Mouse (Mus musculus) spleen, postnatal 14 days (tissue): ENCODE data around the gene Ankrd42.

ENCODE experiments used
- DNase-seq, 2 experiments: peaks; one replicate each; pipeline ENCODE4 v3.0.0; 2021 to 2022; ENCODE audit warnings: low spot score in 2 of 2

The Ankrd42 gene

GRCm38 (mm10) chr7:92637021-92637625 lies at the start of gene Ankrd42:
TSS of gene Ankrd42 (minus strand) at chr7:92637142.
- peak; percentile 76 to 85 for DNase-seq

GRCm38 (mm10) chr7:92677346-92677745 lies 40.4 kb upstream of the Ankrd42 start:
- no peak for DNase-seq

GRCm38 (mm10) chr7:92675131-92675530 lies 38.2 kb upstream of the Ankrd42 start:
- DNase-seq, result no peak

- DNase-seq, result peak; percentile 91 to 92
Observed at GRCm38 (mm10) chr7:92669507-92670471, 32.8 kb upstream of the Ankrd42 start, which contains the start of gene Pcf11. TSS of gene Pcf11 (minus strand) at chr7:92669934.

GRCm38 (mm10) chr7:92668791-92669506 lies 32.0 kb upstream of the Ankrd42 start:
- peak; percentile 46 to 48 for DNase-seq

GRCm38 (mm10) chr7:92666274-92666820 lies 29.4 kb upstream of the Ankrd42 start:
- DNase-seq, result no peak

GRCm38 (mm10) chr7:92658050-92658449 lies 21.1 kb upstream of the Ankrd42 start:
- no peak for DNase-seq

GRCm38 (mm10) chr7:92656386-92656785 lies 19.4 kb upstream of the Ankrd42 start:
- DNase-seq, result no peak

- DNase-seq, result no peak
Observed at GRCm38 (mm10) chr7:92653329-92653728, 16.4 kb upstream of the Ankrd42 start.

GRCm38 (mm10) chr7:92647790-92648189 lies 10.8 kb upstream of the Ankrd42 start:
- DNase-seq, result no peak

GRCm38 (mm10) chr7:92642358-92642757 lies 5.4 kb upstream of the Ankrd42 start:
- no peak for DNase-seq

GRCm38 (mm10) chr7:92638050-92638449 lies 1.1 kb upstream of the Ankrd42 start:
- no peak for DNase-seq

- no peak for DNase-seq
Observed at GRCm38 (mm10) chr7:92636295-92637011, 489 bp downstream of the Ankrd42 start.

- no peak for DNase-seq
Observed at GRCm38 (mm10) chr7:92630167-92630566, 6.8 kb downstream of the Ankrd42 start.

- DNase-seq, result no peak
Observed at GRCm38 (mm10) chr7:92624488-92624887, 12.5 kb downstream of the Ankrd42 start.

- DNase-seq, result no peak
Observed at GRCm38 (mm10) chr7:92610830-92611229, 26.1 kb downstream of the Ankrd42 start.

- no peak for DNase-seq
Observed at GRCm38 (mm10) chr7:92604961-92605360, 32.0 kb downstream of the Ankrd42 start.

- no peak for DNase-seq
Observed at GRCm38 (mm10) chr7:92590842-92591241, 46.1 kb downstream of the Ankrd42 start.

- no peak for DNase-seq
Observed at GRCm38 (mm10) chr7:92589986-92590385, 47.0 kb downstream of the Ankrd42 start.

GRCm38 (mm10) chr7:92583567-92583966 lies 53.4 kb downstream of the Ankrd42 start:
- DNase-seq, result no peak
